Mouse (Mus musculus) sigmoid colon, adult 10 weeks (tissue): ENCODE results near the gene Tas2r113. TPM values are rescaled to one million over a fixed set of nuclear protein-coding genes. Genes with fewer than 3 reads are reported as not detected.

Source experiments
- polyA plus RNA-seq: library from polyadenylated mRNA; stranded (reverse); fragments of 350-450 nt; fragmentation: Illumina TruSeq; extraction: RNeasy Lipid Tissue Mini Kit (QIAGEN cat#74804); gene quantifications from one replicate; pipeline ENCODE4 v1.2.3, GENCODE M21; 2014; ENCODE audit warnings: low read depth, low replicate concordance

Tas2r113 gene
- not detected for polyA plus RNA-seq

DNA sequence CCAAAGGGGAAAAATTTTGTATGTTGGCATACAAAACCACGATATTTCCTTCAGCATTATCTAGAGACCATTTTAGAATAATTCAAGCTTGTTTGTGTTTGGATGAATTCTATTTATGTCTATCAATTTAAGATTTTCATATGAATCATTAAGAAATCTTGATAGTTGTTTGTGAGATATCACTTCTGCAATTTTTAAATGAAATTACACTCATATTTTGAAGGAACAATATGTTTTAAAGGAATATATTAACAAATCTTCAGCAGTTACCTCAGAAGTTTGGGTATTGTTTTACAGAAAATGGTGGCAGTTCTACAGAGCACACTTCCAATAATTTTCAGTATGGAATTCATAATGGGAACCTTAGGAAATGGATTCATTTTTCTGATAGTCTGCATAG is at the start of gene Tas2r113:
Gene Tas2r113 (plus strand): TSS at position 301 of the 400 bp plus-strand sequence.

DNA sequence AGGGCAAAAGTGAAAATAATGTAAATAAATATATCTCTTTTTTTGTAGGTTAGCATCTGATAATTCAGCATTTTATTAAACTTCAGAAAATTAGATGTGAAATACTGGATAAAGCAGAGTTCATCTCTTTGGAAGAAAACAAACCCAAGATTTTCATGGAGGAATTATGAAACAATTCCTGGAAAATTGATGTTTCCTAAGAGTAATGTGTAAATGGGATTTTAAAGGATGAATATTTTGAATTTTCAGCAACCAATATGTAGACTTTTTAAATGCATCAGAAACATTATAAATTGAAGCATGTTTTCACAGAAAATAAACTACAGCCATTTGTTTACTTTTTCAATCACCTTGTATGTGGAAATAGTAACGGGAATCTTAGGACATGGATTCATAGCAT is 46.0 kb upstream of the Tas2r113 start, which contains the start of gene Tas2r123:
Gene Tas2r123 (plus strand): TSS at position 301 of the 400 bp plus-strand sequence.

DNA sequence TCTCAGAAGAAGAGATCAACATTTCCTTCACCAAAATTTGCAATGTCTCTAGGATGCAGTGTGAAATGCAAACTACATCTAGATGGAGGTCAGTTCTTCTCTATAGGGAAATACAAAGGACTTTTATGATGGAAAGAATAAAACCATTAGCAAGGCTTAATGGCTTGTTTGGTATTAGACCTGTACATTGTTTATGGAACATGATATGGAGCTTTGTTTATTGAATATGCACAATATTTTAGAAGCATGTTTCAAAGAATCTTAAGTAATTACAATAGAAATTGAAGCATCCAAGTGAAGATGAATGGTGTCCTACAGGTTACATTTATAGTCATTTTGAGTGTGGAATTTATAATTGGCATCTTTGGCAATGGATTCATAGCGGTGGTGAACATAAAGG is 37.7 kb upstream of the Tas2r113 start, which contains the start of gene Tas2r116:
Gene Tas2r116 (plus strand): TSS at position 301 of the 400 bp plus-strand sequence.

DNA sequence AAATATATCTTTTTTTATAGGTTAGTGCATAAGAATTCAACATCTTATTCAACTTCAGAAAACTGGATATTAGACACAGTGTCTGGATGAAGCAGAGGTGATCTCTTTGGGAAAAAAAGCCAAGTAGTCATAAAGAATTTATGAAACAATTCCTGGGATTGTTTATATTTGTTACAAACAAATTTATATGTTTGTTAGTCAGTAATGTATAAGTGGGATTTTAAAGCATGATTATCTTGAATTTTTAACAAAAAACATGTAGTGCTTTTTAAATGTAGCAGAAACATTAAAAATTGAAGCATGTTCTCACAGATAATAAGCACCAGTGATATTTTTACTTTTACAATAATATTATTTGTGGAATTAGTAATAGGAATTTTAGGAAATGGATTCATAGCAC is 25.1 kb upstream of the Tas2r113 start, which contains the start of gene Tas2r110:
Gene Tas2r110 (plus strand): TSS at position 301 of the 400 bp plus-strand sequence.

DNA sequence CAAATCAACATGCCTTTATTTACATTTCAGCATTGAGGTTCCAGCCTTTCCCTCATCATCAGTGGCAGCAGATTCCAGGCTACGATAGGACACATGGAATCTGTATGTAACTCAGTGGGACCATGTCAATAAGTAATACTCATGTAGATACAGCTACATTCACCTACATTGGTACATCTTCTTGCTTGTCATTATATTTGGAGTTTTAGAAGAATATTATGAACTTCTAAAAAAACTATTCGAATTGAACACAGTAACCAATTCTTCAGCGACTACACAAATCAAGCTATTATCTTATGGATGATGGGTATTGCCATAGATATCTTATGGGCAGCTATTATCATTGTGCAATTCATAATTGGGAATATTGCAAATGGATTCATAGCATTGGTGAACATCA is 16.5 kb downstream of the Tas2r113 start, which contains the start of gene Tas2r125:
Gene Tas2r125 (plus strand): TSS at position 301 of the 400 bp plus-strand sequence.

Other genes with a start within 250 kb of the Tas2r113 start
- not detected for gene A630073D07Rik, start 241.5 kb upstream of the Tas2r113 start, polyA plus RNA-seq
- not detected for gene Tas2r120, start 236.1 kb upstream of the Tas2r113 start, polyA plus RNA-seq
- gene Tas2r121, start 192.0 kb upstream of the Tas2r113 start, polyA plus RNA-seq = not detected
- not detected for gene Tas2r122, start 181.1 kb upstream of the Tas2r113 start, polyA plus RNA-seq
- not detected for gene Tas2r115, start 155.0 kb upstream of the Tas2r113 start, polyA plus RNA-seq
- not detected for gene Tas2r124, start 138.3 kb upstream of the Tas2r113 start, polyA plus RNA-seq
- not detected for gene Tas2r102, start 130.9 kb upstream of the Tas2r113 start, polyA plus RNA-seq
- gene Tas2r136, start 114.8 kb upstream of the Tas2r113 start, polyA plus RNA-seq = not detected
- not detected for gene Tas2r117, start 90.2 kb upstream of the Tas2r113 start, polyA plus RNA-seq
- not detected for gene Tas2r123, start 45.9 kb upstream of the Tas2r113 start, polyA plus RNA-seq
- not detected for gene Tas2r116, start 37.6 kb upstream of the Tas2r113 start, polyA plus RNA-seq
- not detected for gene Tas2r110, start 25.0 kb upstream of the Tas2r113 start, polyA plus RNA-seq
- not detected for gene Tas2r125, start 16.6 kb downstream of the Tas2r113 start, polyA plus RNA-seq
- gene Tas2r129, start 58.1 kb downstream of the Tas2r113 start, polyA plus RNA-seq = not detected
- gene Tas2r131, start 64.9 kb downstream of the Tas2r113 start, polyA plus RNA-seq = not detected
- not detected for gene Tas2r109, start 88.0 kb downstream of the Tas2r113 start, polyA plus RNA-seq
- not detected for gene Tas2r103, start 144.1 kb downstream of the Tas2r113 start, polyA plus RNA-seq
- not detected for gene Tas2r140, start 162.8 kb downstream of the Tas2r113 start, polyA plus RNA-seq
- 432 TPM for gene Smim10l1, start 211.9 kb downstream of the Tas2r113 start, polyA plus RNA-seq